Mouse (Mus musculus) ES-E14 (cell line): ENCODE measurements around the gene Tap2. TPM values are rescaled to one million over a fixed set of nuclear protein-coding genes. Genes with fewer than 3 reads are reported as not detected.

Experiments
- DNase-seq: peaks from one replicate; pipeline ENCODE4 v3.0.0-alpha.2; 2013; ENCODE audit warnings: low read depth, low spot score
- H3K27ac ChIP-seq: 2 replicates; pipeline ENCODE4 v1.5.1; 2012; ENCODE audit warnings: low read depth, mild to moderate bottlenecking, low read length, moderate library complexity, mixed read lengths; ENCODE audit not compliant: poor library complexity, insufficient read depth, severe bottlenecking
- H3K36me3 ChIP-seq: 2 replicates; pipeline ENCODE4 v1.6.1; 2012; ENCODE audit warnings: mild to moderate bottlenecking, low read length, moderate library complexity, mixed read lengths; ENCODE audit not compliant: control insufficient read depth, poor library complexity, insufficient read depth, severe bottlenecking
- H3K4me1 ChIP-seq, 2 experiments: fragments of 150-350 bp in 1 of 2; sonication (generic) in 1 of 2; 2 replicates each; pipeline ENCODE4 v1.6.1; 2012; ENCODE audit warnings: low read length in 2 of 2, mild to moderate bottlenecking in 1 of 2, mixed read lengths in 1 of 2; ENCODE audit not compliant: control insufficient read depth in 2 of 2, insufficient read depth in 2 of 2, poor library complexity in 1 of 2
- H3K4me3 ChIP-seq, 2 experiments: fragments of 150-350 bp in 1 of 2; sonication (generic) in 1 of 2; 2 replicates each; pipeline ENCODE4 v1.5.1; 2012; ENCODE audit warnings: low read length in 2 of 2, low read depth in 1 of 2, mild to moderate bottlenecking in 1 of 2, mixed read lengths in 1 of 2; ENCODE audit not compliant: insufficient read depth in 1 of 2, poor library complexity in 1 of 2, severe bottlenecking in 1 of 2
- H3K9ac ChIP-seq: 2 replicates; pipeline ENCODE4 v1.6.1; 2012; ENCODE audit warnings: low read depth, mild to moderate bottlenecking, low read length, mixed read lengths; ENCODE audit not compliant: poor library complexity, insufficient read depth, severe bottlenecking
- H3K9me3 ChIP-seq: fragments of 150-350 bp; sonication (generic); 2 replicates; pipeline ENCODE4 v1.6.1; 2012; ENCODE audit warnings: low read depth, mild to moderate bottlenecking, low read length; ENCODE audit not compliant: control insufficient read depth, insufficient read depth
- CHD2 ChIP-seq: IDR thresholded peaks from 2 replicates; pipeline ENCODE4 v1.6.1; 2014; ENCODE audit warnings: mild to moderate bottlenecking, low read depth, low read length, inconsistent platforms
- HCFC1 ChIP-seq: IDR thresholded peaks from 2 replicates; pipeline ENCODE4 v1.6.1; 2012; ENCODE audit warnings: low read length, inconsistent platforms, borderline replicate concordance; ENCODE audit not compliant: insufficient read depth
- MAFK ChIP-seq: IDR thresholded peaks from 2 replicates; pipeline ENCODE4 v1.6.1; 2014; ENCODE audit warnings: mild to moderate bottlenecking, low read depth, low read length, inconsistent platforms; ENCODE audit not compliant: insufficient read depth
- ZC3H11A ChIP-seq: IDR thresholded peaks from 2 replicates; pipeline ENCODE4 v1.6.1; 2012; ENCODE audit warnings: low read depth, mild to moderate bottlenecking, inconsistent platforms, low read length, borderline replicate concordance
- ZNF384 ChIP-seq: IDR thresholded peaks from 2 replicates; pipeline ENCODE4 v1.6.1; 2012; ENCODE audit warnings: low read depth, low read length, inconsistent platforms
- in situ Hi-C, 2 experiments: fragments of 600-800 bp; cut with MboI; formaldehyde crosslinking; loops; one replicate each; pipeline ENCODE4 v1.15.1; 2025; ENCODE audit warnings: low sequenced_read_pairs in 2 of 2, inconsistent platforms in 1 of 2; ENCODE audit not compliant: unreplicated experiment in 2 of 2
- total RNA-seq: library from RNA; depleted of rRNA; stranded (reverse); fragments of 300-350 nt; gene quantifications from 2 replicates; pipeline ENCODE4 v1.2.3, GENCODE M21; 2012

Gene Tap2
- total RNA-seq, 1 experiment, result 4.0 TPM

DNA sequence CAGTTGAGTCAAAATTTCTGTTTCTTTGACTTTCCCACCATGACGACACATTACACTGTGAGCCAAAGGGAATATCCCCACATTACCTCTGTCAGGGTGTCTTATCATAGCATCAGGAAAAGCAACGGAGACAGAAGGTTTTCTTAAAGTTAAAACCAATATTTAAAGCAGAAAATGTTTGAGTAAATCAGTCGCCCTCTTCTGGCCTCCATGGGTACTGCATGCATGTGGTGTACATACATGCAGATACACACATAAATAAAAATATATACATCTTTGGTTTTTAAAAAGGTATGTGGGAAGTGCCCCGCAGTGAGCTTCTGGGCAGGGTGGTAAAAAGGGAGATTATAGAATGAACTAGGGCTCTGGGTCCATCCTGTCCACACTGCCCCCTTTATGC is 26.1 kb upstream of the Tap2 start:
- H3K27ac ChIP-seq, result no peak overlapping the region
- no peaks in the 10 kb centered on the region for H3K36me3 ChIP-seq
- TF ChIP-seq MAFK, result no peak
- no peak for TF ChIP-seq ZNF384
- TF ChIP-seq CHD2, result no peak
- TF ChIP-seq ZC3H11A, result no peak
- no peak for TF ChIP-seq HCFC1
- DNase-seq, result no peak
- H3K4me3 ChIP-seq, result no peak overlapping the region
- no peaks in the 10 kb centered on the region for H3K9me3 ChIP-seq
- no peaks in the 10 kb centered on the region for H3K4me1 ChIP-seq
- in situ Hi-C loops, result no loop called here
- H3K9ac ChIP-seq, result no peak overlapping the region

DNA sequence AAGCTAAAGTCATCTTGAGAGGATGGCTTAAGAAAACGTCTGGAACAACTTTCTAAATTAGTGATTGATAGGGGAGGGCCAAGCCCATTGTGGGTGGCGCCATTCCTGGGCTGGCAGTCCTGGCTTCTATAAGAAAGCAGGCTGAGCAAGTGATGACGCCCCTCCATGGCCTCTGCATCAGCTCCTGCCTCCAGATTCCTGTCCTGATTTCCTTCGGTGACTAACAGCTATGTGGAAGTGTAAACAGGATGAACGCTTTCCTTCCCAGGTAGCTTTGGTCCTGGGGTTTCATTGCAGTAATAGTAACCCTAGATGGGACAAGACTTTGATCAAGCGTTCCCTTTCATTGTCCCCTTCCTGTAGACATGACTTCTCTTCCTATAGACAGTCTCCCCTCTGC is 24.3 kb upstream of the Tap2 start:
- no peaks in the 10 kb centered on the region for H3K36me3 ChIP-seq
- no peaks in the 10 kb centered on the region for H3K9me3 ChIP-seq
- no peak overlapping the region for H3K27ac ChIP-seq
- H3K9ac ChIP-seq, result no peak overlapping the region
- H3K4me1 ChIP-seq, result no peaks in the 10 kb centered on the region
- H3K4me3 ChIP-seq, result no peak overlapping the region
- TF ChIP-seq ZC3H11A (no peak), CHD2 (no peak), HCFC1 (no peak), MAFK (no peak), ZNF384 (no peak)
- in situ Hi-C loops, result no loop called here
- no peak for DNase-seq

DNA sequence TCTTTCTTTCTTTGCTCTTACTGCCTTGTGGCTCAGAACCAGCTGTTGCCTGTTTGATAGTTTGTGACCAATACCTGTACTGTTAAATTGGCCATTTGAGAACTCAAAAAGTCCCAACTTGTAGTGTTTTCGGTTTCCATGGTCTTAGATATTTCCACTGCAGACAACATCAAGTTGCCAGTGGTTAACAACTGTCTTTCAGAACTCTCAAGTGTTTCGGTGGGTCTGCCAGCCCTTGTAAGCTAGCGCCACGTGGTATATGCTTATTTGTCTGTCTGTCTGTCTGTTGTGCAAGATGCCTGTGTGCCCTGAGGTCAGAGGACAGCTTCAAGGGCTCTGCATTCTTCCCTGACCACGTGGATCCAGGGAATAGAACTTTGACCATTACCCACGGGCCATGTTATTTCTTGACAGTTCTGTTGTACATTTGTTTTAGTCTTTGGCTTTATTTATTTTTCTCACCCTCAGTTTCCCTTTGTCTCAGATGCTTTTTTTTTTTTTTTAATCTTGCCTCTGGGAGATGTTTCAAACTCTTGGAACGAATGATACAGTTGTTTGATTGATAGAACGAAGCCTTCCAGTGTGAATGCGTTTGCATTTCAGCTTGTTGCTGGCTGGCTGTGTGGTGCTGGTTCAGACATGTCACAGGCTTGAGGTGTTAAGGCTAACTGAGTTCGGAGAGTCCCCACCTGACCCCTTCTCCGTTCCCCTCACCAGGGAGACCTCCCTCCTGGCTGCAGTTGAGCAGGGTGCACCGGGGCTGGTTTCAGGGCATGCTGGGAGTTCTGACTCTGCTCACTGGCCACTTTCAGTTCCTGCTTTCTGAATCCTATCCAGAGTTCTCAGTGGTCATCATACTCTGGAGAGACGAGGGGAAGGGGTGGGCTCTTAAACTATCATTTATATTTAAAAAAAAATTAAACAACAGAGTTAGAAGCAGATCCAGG is 23.1 kb upstream of the Tap2 start:
- no peak for TF ChIP-seq ZC3H11A
- TF ChIP-seq CHD2, result no peak
- H3K4me1 ChIP-seq, result no peaks in the 10 kb centered on the region
- no peaks in the 10 kb centered on the region for H3K9me3 ChIP-seq
- no peak for DNase-seq
- no peak overlapping the region for H3K27ac ChIP-seq
- in situ Hi-C loops, result no loop called here
- no peaks in the 10 kb centered on the region for H3K36me3 ChIP-seq
- H3K4me3 ChIP-seq, result no peak overlapping the region
- no peak overlapping the region for H3K9ac ChIP-seq

DNA sequence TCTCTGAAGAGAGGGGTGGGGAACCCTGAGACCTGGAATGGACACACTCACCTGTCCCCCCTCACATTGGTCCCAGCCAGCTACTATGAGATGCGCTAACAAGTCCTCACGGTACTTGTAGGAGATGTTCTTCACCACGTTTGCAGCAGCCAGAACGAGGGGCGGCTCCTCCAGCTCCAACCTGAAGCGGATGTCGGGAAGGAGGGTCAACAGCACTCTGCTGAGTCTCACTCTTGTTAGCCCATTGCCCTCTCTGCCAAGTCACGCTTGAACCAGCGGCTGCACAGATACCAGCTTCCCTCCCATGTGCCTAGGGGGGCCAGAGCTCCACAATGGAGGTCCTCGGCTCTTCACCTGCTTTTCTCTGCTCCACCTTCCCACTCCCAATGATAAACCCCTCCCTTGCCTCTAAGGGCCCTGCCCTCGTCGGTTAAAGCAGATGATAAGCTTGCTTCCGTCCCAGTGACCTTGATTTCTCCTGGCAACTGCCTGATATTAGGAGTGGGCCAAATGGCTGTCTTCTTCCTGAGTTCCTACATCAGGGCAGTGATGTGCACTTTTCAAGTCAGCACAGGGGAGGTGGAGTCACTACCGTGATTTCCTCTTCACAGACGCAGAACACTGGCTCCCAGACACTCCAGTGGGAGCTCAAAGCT is 19.6 kb upstream of the Tap2 start:
- no peaks in the 10 kb centered on the region for H3K9me3 ChIP-seq
- H3K27ac ChIP-seq, result no peak overlapping the region
- peaks cover 0 to 3% of the 10 kb centered on the region in 2 experiments; a peak in 1 of 4 replicates for H3K4me1 ChIP-seq
- DNase-seq, result no peak
- in situ Hi-C loops, result no loop called here
- H3K4me3 ChIP-seq, result no peak overlapping the region
- no peak for TF ChIP-seq MAFK
- no peak for TF ChIP-seq ZNF384
- TF ChIP-seq ZC3H11A, result no peak
- no peak for TF ChIP-seq CHD2
- no peak for TF ChIP-seq HCFC1
- H3K36me3 ChIP-seq, result no peaks in the 10 kb centered on the region
- no peak overlapping the region for H3K9ac ChIP-seq
